Mouse (Mus musculus) kidney, adult 2 months (tissue): ENCODE measurements around the gene Usp46.

Experiments used
- CTCF ChIP-seq: fragments of 200-500 bp; conservative IDR thresholded peaks from 2 replicates; pipeline ENCODE4 v1.5.1; 2011; ENCODE audit warnings: low read depth, mild to moderate bottlenecking, control low read depth, low read length, moderate library complexity, mixed read lengths; ENCODE audit not compliant: insufficient read depth, insufficient read length
- POLR2A ChIP-seq: fragments of 200-500 bp; IDR thresholded peaks from one replicate; pipeline ENCODE4 v1.6.1; 2011; ENCODE audit warnings: low read depth, low read length, control low read depth

- TF ChIP-seq CTCF (no peak), POLR2A (no peak)
These were observed 113.2 kb downstream of the Usp46 start for GRCm38 (mm10) chr5:73955005-73955404.
